In the genomic region with DNA sequence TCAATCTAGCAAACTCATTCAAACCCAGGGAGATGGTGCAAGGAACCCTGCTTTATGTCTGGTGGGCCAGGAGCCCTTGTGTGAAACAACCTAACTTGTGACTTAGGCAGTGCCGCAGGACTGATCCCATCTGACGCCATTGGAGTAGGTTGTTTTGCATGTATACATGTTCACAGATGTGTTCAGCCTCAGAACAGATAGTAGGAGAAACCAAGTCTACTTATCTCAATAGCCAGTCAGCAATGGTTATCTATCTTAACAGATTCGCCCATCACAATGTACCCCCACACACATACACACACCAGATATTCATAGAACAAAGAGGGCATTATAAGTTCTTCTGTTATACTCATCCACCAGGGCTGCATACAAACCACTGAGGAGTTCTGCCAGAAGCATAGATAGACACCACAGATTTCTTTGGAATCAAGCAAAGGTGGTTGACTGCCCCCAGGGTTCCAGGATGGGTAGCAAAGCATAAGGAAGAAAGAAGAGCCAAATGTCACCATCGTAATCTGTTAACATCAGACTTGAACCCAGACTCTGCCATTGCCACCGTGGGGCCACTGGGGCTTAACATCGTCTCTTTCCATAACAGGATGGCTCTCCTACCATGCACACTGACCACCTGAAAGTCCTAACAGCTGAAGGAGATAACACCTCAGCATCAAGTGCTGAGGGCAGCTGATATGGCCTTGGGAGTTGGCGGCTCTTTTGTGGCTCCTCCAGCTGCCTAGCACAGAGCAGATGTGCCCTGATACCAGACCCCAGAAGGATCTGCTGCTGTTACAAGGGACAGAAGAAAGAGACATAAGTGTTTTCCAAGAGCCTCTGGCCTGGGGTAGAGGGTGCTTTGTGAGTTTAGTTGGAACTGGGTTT, we compare ENCODE assay signal across 16 mouse cellular contexts.
A peak's percentile ranks its signal among the peaks of the same experiment; 100 is the strongest.
DNase-seq lines count a peak whose midpoint lies in the region; ATAC-seq and TF ChIP-seq lines count a peak whose summit lies in the region.
"Had no signal": no experiment of that assay in that cellular context is flagged by ENCODE, and none has a peak within 500 bp of the region (broad histone marks: within the 10 kb centered on the region; RNA-seq: fewer than 3 reads in every experiment).

No protein-coding gene starts in this region.

- 93% methylated on average over 7 of the region's 7 CpGs for WGBS in intestine, embryonic 16.5 days
- 88% methylated on average over 7 of the region's 7 CpGs for WGBS in intestine, postnatal 0 days
- 22% methylated on average over 7 of the region's 7 CpGs for WGBS in liver, embryonic 13.5 days (ENCODE audit: insufficient replicate concordance)
- WGBS in midbrain, embryonic 14.5 days: 94% methylated on average over 7 of the region's 7 CpGs

- no peaks in the 10 kb centered on the region for H3K4me1 ChIP-seq in intestine, embryonic 16.5 days (ENCODE audit: control insufficient read depth, insufficient read depth, low read length)
- H3K4me1 ChIP-seq in intestine, postnatal 0 days (replicated peaks; ENCODE audit: control insufficient read depth, insufficient read depth, low read length): no peaks in the 10 kb centered on the region
- H3K4me1 ChIP-seq in liver, embryonic 13.5 days (replicated peaks): peaks cover 67% of the 10 kb centered on the region
- H3K4me1 ChIP-seq in midbrain, embryonic 14.5 days (ENCODE audit: control insufficient read depth, insufficient read depth, low read length): no peaks in the 10 kb centered on the region
- H3K4me1 ChIP-seq: intestine, embryonic 15.5 days; midbrain, embryonic 12.5 days had no signal

- H3K4me2 ChIP-seq in intestine, embryonic 16.5 days (ENCODE audit: low read depth, low read length): no peak overlapping the region
- no peak overlapping the region for H3K4me2 ChIP-seq in intestine, postnatal 0 days (replicated peaks; ENCODE audit: low read depth)
- peak overlapping the region; percentile 62 for H3K4me2 ChIP-seq in liver, embryonic 13.5 days
- H3K4me2 ChIP-seq in midbrain, embryonic 14.5 days (ENCODE audit: low read length): no peak overlapping the region
- H3K4me2 ChIP-seq: intestine, embryonic 15.5 days; midbrain, embryonic 12.5 days had no signal

- no peak for TF ChIP-seq CTCF in intestine, postnatal 0 days (IDR thresholded peaks at IDR 0.05; ENCODE audit: low read depth)

- H3K36me3 ChIP-seq in intestine, embryonic 16.5 days (ENCODE audit: control insufficient read depth, insufficient read depth, low read length): no peaks in the 10 kb centered on the region
- no peaks in the 10 kb centered on the region for H3K36me3 ChIP-seq in intestine, postnatal 0 days (ENCODE audit: control insufficient read depth, insufficient read depth)
- no peaks in the 10 kb centered on the region for H3K36me3 ChIP-seq in liver, embryonic 13.5 days
- H3K36me3 ChIP-seq in midbrain, embryonic 14.5 days (ENCODE audit: control insufficient read depth, insufficient read depth, low read length): no peaks in the 10 kb centered on the region
- H3K36me3 ChIP-seq: intestine, embryonic 15.5 days; midbrain, embryonic 12.5 days had no signal

- H3K27ac ChIP-seq in intestine, embryonic 16.5 days (ENCODE audit: low read length): no peak overlapping the region
- H3K27ac ChIP-seq in intestine, postnatal 0 days (ENCODE audit: low read depth, low read length): no peak overlapping the region
- H3K27ac ChIP-seq in liver, embryonic 13.5 days: peak overlapping the region; percentile 92
- no peak overlapping the region for H3K27ac ChIP-seq in midbrain, embryonic 14.5 days (replicated peaks; ENCODE audit: low read depth, low read length)
- H3K27ac ChIP-seq: intestine, embryonic 15.5 days; midbrain, embryonic 12.5 days had no signal

- no peak overlapping the region for H3K9ac ChIP-seq in intestine, embryonic 16.5 days (ENCODE audit: low read depth, low read length)
- H3K9ac ChIP-seq in intestine, postnatal 0 days (ENCODE audit: low read depth, low read length): no peak overlapping the region
- H3K9ac ChIP-seq in liver, embryonic 13.5 days: peak overlapping the region; percentile 52
- no peak overlapping the region for H3K9ac ChIP-seq in midbrain, embryonic 14.5 days (replicated peaks; ENCODE audit: low read length)
- H3K9ac ChIP-seq: forebrain, postnatal 0 days; intestine, embryonic 15.5 days; midbrain, embryonic 12.5 days had no signal

- 0 out of 2 replicates have a peak, but pooled peaks have one; percentile 50 for ATAC-seq in intestine, embryonic 16.5 days
- ATAC-seq in intestine, postnatal 0 days: no peak
- ATAC-seq in liver, embryonic 13.5 days (ENCODE audit: low read depth): peak; percentile 95
- no peak for ATAC-seq in midbrain, embryonic 14.5 days (ENCODE audit: low FRiP score, low TSS enrichment)
- ATAC-seq: forebrain, postnatal 0 days; intestine, embryonic 15.5 days; lung, postnatal 0 days had no signal

- H3K27me3 ChIP-seq in intestine, embryonic 16.5 days (replicated peaks; ENCODE audit: control insufficient read depth, insufficient read depth, low read length): no peaks in the 10 kb centered on the region
- no peaks in the 10 kb centered on the region for H3K27me3 ChIP-seq in intestine, postnatal 0 days (replicated peaks; ENCODE audit: control insufficient read depth, insufficient read depth, low read length)
- no peaks in the 10 kb centered on the region for H3K27me3 ChIP-seq in liver, embryonic 13.5 days
- H3K27me3 ChIP-seq in midbrain, embryonic 14.5 days (ENCODE audit: control insufficient read depth, insufficient read depth, low read length): no peaks in the 10 kb centered on the region
- H3K27me3 ChIP-seq: intestine, embryonic 15.5 days; midbrain, embryonic 12.5 days had no signal

- DNase-seq in c-Kit-positive CD71-positive TER-119-negative erythroid progenitor cells, embryonic 14.5 days (ENCODE audit: low read depth): peak; percentile 83
- DNase-seq in liver, embryonic 13.5 days: peak; percentile 83
- peak; percentile 50 for DNase-seq in yolk sac, embryonic 10.5 days (ENCODE audit: low spot score)
- no peak for DNase-seq in midbrain, embryonic 14.5 days
- DNase-seq in cerebellum, postnatal 25 days: no peak
- DNase-seq: cerebellum, adult 9-11 months; forebrain, postnatal 0 days; gastrocnemius, postnatal 36 days; heart, postnatal 4 days; kidney, postnatal 25 days; thymus, adult 2 months had no signal

- no peak overlapping the region for H3K4me3 ChIP-seq in intestine, embryonic 16.5 days (ENCODE audit: low read length)
- H3K4me3 ChIP-seq in intestine, postnatal 0 days (ENCODE audit: low read depth, low read length): no peak overlapping the region
- H3K4me3 ChIP-seq in liver, embryonic 13.5 days (replicated peaks): peak overlapping the region; percentile 18
- no peak overlapping the region for H3K4me3 ChIP-seq in midbrain, embryonic 14.5 days (replicated peaks; ENCODE audit: low read depth, low read length)
- H3K4me3 ChIP-seq: intestine, embryonic 15.5 days; midbrain, embryonic 12.5 days had no signal

- no peaks in the 10 kb centered on the region for H3K9me3 ChIP-seq in intestine, embryonic 16.5 days (ENCODE audit: control insufficient read depth, low read length)
- H3K9me3 ChIP-seq in intestine, postnatal 0 days (ENCODE audit: control insufficient read depth): no peaks in the 10 kb centered on the region
- no peaks in the 10 kb centered on the region for H3K9me3 ChIP-seq in liver, embryonic 13.5 days (replicated peaks)
- H3K9me3 ChIP-seq in midbrain, embryonic 14.5 days (ENCODE audit: control insufficient read depth, low read length): no peaks in the 10 kb centered on the region
- H3K9me3 ChIP-seq: intestine, embryonic 15.5 days; midbrain, embryonic 12.5 days had no signal

Comparison
In these comparisons a context has a peak if more than half of its experiments do, and no peak if none do; other contexts are left out.
1. ATAC-seq: peak in intestine, embryonic 16.5 days (single experiment) and liver, embryonic 13.5 days (single experiment); none in intestine, postnatal 0 days (single experiment) and midbrain, embryonic 14.5 days (single experiment).
2. DNase-seq: peak in c-Kit-positive CD71-positive TER-119-negative erythroid progenitor cells, embryonic 14.5 days (single experiment), liver, embryonic 13.5 days (single experiment) and yolk sac, embryonic 10.5 days (single experiment); none in midbrain, embryonic 14.5 days (single experiment) and cerebellum, postnatal 25 days (0 of 2).